Mouse (Mus musculus): Measurements from ENCODE around the gene Lrp6.

GRCm38 (mm10) chr6:134461175-134461574 lies 105.6 kb downstream of the Lrp6 start:
- TF ChIP-seq CTCF (IDR thresholded peaks at IDR 0.05; ENCODE audit: control insufficient read depth, insufficient read depth, insufficient replicate concordance, low read depth, low read length) (no peak), POLR2A (IDR thresholded peaks at IDR 0.05; ENCODE audit: control insufficient read depth, low read depth, low read length) (no peak)
